Mouse (Mus musculus): ENCODE data around the gene Mansc4. TPM values are rescaled to one million over a fixed set of nuclear protein-coding genes. Genes with fewer than 3 reads are reported as not detected.

Gene Mansc4
- total and polyA plus RNA-seq, 2 experiments from 2014 or later, result 0.30 TPM; not detected in 1

DNA sequence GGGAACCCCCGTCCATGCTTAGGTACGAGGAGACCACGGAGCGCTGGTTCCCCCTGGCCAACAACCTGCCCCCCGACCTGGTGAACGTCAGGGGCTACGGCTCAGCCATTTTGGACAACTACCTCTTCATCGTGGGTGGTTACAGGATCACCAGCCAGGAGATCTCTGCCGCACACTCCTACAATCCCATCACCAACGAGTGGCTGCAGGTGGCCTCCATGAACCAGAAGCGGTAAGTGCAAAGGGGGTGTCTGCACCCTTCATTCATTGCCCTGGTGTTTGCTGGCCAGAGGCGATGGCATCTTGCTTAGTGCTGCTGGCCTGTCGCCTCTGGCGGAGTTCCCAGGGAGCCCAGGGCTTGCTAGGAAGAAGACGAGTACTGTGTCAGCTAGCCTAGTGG lies 5.3 kb upstream of the Mansc4 start:
- ATAC-seq (ENCODE audit: insufficient read depth, low read depth) (no peak), DNase-seq (ENCODE audit: low spot score) (no peak)
- Histone ChIP-seq H3K27ac (ENCODE audit: low read depth) (peak overlapping the region; percentile 76; the same call in 1 of the 2 replicates), H3K4me2 (ENCODE audit: low read depth, low read length) (peak overlapping the region; percentile 92), H3K9me3 (replicated peaks; ENCODE audit: control insufficient read depth, low read length) (no peaks in the 10 kb centered on the region), H3K4me1 (ENCODE audit: control insufficient read depth, insufficient read depth) (peaks cover 10% of the 10 kb centered on the region), H3K27me3 (ENCODE audit: control insufficient read depth, insufficient read depth, low read length) (no peaks in the 10 kb centered on the region), H3K4me3 (ENCODE audit: low read depth, low read length) (peak overlapping the region; percentile 86), H3K36me3 (replicated peaks; ENCODE audit: control insufficient read depth, insufficient read depth, low read length) (peaks cover 14% of the 10 kb centered on the region; the same call in 1 of the 2 replicates), H3K9ac (replicated peaks; ENCODE audit: low read depth, low read length) (peak overlapping the region; percentile 62)
- WGBS, result 2% methylated on average over 15 of the region's 15 CpGs
- no peak for TF ChIP-seq CTCF (IDR thresholded peaks at IDR 0.05; ENCODE audit: low read depth)

DNA sequence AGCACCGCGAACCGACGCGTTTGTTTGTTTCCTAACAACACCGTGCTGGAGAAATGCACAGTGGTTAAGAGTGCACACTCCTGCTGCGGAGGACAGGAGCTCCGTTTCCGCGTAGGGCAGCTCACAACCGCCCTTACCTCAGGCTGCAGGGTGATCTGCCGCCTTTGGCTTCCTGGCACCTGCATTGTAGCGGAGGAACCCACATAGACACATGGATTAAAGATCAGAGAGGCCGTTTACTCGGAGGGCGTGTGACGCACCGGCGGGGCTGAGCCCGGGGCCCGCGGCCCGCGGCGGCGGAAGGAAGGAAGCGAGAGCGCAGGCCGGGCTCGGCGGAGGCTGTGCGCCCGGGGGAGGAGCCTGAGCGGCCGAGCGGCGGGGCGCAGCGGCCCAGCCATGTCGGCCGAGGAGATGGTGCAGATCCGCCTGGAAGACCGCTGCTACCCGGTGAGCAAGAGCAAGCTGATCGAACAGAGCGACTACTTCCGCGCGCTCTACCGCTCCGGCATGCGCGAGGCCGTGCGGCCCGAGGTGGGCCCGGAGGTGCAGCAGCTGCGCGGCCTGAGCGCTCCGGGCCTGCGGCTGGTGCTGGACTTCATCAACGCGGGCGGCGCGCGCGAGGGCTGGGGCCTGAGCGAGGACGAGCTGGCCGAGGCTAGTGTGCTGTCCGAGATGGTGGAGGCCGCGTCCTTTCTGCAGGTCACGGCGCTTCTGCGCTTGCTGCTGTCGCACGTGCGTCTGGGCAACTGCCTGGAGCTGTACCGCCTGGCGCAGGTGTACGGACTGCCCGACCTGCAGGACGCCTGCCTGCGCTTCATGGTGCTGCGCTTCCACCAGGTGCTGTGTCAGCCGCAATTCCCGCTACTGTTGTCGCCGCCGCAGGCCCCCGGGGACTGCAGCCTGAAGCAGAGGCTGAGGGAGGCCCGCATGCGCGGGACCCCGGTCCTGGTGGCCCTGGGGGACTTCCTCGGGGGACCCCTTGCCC lies 4.6 kb upstream of the Mansc4 start, which contains the start of gene Klhl42:
Gene Klhl42 (plus strand): TSS at position 244 of the 985 bp plus-strand sequence.
- H3K9me3 ChIP-seq (replicated peaks; ENCODE audit: control insufficient read depth, low read length), result no peaks in the 10 kb centered on the region
- peak within 1 kb of the TSS; percentile 76 for H3K27ac ChIP-seq (ENCODE audit: low read depth)
- peak within 1 kb of the TSS; percentile 92 for H3K4me2 ChIP-seq (ENCODE audit: low read depth, low read length)
- peak within 1 kb of the TSS; percentile 62 for H3K9ac ChIP-seq (replicated peaks; ENCODE audit: low read depth, low read length)
- peak; percentile 92 for ATAC-seq (ENCODE audit: insufficient read depth, low read depth)
- WGBS, result under 1% methylated on average over 99 of the region's 99 CpGs
- TF ChIP-seq EP300 (IDR thresholded peaks at IDR 0.05; ENCODE audit: low read depth) (no peak), CTCF (IDR thresholded peaks at IDR 0.05; ENCODE audit: low read depth) (no peak)
- DNase-seq (ENCODE audit: low spot score), result peak; percentile 61
- peak within 1 kb of the TSS; percentile 86 for H3K4me3 ChIP-seq (ENCODE audit: low read depth, low read length)
- H3K4me1 ChIP-seq (ENCODE audit: control insufficient read depth, insufficient read depth), result peaks cover 16% of the 10 kb centered on the region
- H3K36me3 ChIP-seq (replicated peaks; ENCODE audit: control insufficient read depth, insufficient read depth, low read length), result peaks cover 14% of the 10 kb centered on the region; the same call in 1 of the 2 replicates
- no peaks in the 10 kb centered on the region for H3K27me3 ChIP-seq (ENCODE audit: control insufficient read depth, insufficient read depth, low read length)

DNA sequence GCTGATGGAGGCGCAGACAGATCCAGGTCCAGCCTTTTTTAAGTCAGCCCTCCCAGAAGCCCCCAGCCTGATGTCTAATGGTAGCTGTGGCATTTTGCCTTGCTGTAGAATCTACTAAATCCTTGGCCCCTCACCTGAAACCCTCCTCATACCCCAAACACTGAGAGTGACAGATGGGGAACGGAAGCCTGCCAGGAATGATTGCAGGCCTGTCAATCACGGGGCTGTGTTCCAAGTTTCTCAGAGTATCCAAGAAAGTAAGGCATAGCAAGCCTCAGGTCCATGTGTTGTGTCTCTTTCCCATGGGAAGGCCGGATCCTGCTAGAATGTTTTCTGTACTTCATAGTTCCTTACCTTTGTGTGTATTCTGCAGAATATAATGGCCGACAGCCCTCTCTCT lies 3.4 kb upstream of the Mansc4 start:
- Histone ChIP-seq H3K4me2 (ENCODE audit: low read depth, low read length) (peak overlapping the region; percentile 92; the same call in 1 of the 2 replicates), H3K9ac (replicated peaks; ENCODE audit: low read depth, low read length) (no peak overlapping the region), H3K9me3 (replicated peaks; ENCODE audit: control insufficient read depth, low read length) (no peaks in the 10 kb centered on the region), H3K36me3 (replicated peaks; ENCODE audit: control insufficient read depth, insufficient read depth, low read length) (0 out of 2 replicates have a peak, but pooled peaks cover 5% of the 10 kb centered on the region), H3K27ac (ENCODE audit: low read depth) (no peak overlapping the region), H3K27me3 (ENCODE audit: control insufficient read depth, insufficient read depth, low read length) (no peaks in the 10 kb centered on the region), H3K4me3 (ENCODE audit: low read depth, low read length) (no peak overlapping the region), H3K4me1 (ENCODE audit: control insufficient read depth, insufficient read depth) (peaks cover 18% of the 10 kb centered on the region)
- TF ChIP-seq CTCF (IDR thresholded peaks at IDR 0.05; ENCODE audit: low read depth) (no peak), EP300 (IDR thresholded peaks at IDR 0.05; ENCODE audit: low read depth) (no peak)
- DNase-seq (ENCODE audit: low spot score), result no peak
- no peak for ATAC-seq (ENCODE audit: insufficient read depth, low read depth)
- 79% methylated on average over 5 of the region's 5 CpGs for WGBS

- Histone ChIP-seq H3K36me3 (replicated peaks; ENCODE audit: control insufficient read depth, insufficient read depth, low read length) (no peaks in the 10 kb centered on the region), H3K4me2 (ENCODE audit: low read depth, low read length) (no peak overlapping the region), H3K4me1 (ENCODE audit: control insufficient read depth, insufficient read depth) (peaks cover 18% of the 10 kb centered on the region), H3K9ac (replicated peaks; ENCODE audit: low read depth, low read length) (no peak overlapping the region), H3K9me3 (replicated peaks; ENCODE audit: control insufficient read depth, low read length) (no peaks in the 10 kb centered on the region), H3K27me3 (ENCODE audit: control insufficient read depth, insufficient read depth, low read length) (no peaks in the 10 kb centered on the region), H3K27ac (ENCODE audit: low read depth) (no peak overlapping the region), H3K4me3 (ENCODE audit: low read depth, low read length) (no peak overlapping the region)
- no peak for TF ChIP-seq CTCF (IDR thresholded peaks at IDR 0.05; ENCODE audit: low read depth)
- no peak for TF ChIP-seq EP300 (IDR thresholded peaks at IDR 0.05; ENCODE audit: low read depth)
- 83% methylated on average over 3 of the region's 3 CpGs for WGBS
- no peak for DNase-seq (ENCODE audit: low spot score)
- no peak for ATAC-seq (ENCODE audit: insufficient read depth, low read depth)
Observed at GRCm38 (mm10) chr6:147088517-147088916, 1.7 kb upstream of the Mansc4 start.

DNA sequence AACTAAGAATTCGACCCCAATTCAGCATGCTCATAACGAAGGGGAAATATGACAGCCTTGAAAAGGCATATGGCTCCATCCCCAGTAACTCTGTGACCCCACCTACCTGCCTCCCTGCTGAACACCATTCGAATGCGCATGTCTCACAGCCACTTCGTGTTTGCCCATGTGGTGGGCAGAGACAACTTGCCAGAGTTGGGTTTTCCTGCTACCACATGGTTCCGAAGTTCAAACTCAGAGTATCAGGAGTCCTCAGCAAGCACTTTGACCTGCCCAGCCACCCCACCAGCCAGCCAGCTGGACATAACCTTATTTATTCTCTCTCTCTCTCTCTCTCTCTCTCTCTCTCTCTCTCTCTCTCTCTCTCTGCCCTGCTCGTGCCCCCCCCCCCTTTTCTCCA lies 904 bp upstream of the Mansc4 start:
- Histone ChIP-seq H3K4me1 (ENCODE audit: control insufficient read depth, insufficient read depth) (peaks cover 17% of the 10 kb centered on the region), H3K9ac (replicated peaks; ENCODE audit: low read depth, low read length) (no peak overlapping the region), H3K27ac (ENCODE audit: low read depth) (no peak overlapping the region), H3K27me3 (ENCODE audit: control insufficient read depth, insufficient read depth, low read length) (no peaks in the 10 kb centered on the region), H3K9me3 (replicated peaks; ENCODE audit: control insufficient read depth, low read length) (no peaks in the 10 kb centered on the region), H3K36me3 (replicated peaks; ENCODE audit: control insufficient read depth, insufficient read depth, low read length) (no peaks in the 10 kb centered on the region), H3K4me2 (ENCODE audit: low read depth, low read length) (no peak overlapping the region), H3K4me3 (ENCODE audit: low read depth, low read length) (no peak overlapping the region)
- WGBS, result 72% methylated on average over 6 of the region's 7 CpGs
- no peak for DNase-seq (ENCODE audit: low spot score)
- no peak for ATAC-seq (ENCODE audit: insufficient read depth, low read depth)
- no peak for TF ChIP-seq EP300 (IDR thresholded peaks at IDR 0.05; ENCODE audit: low read depth)
- TF ChIP-seq CTCF (IDR thresholded peaks at IDR 0.05; ENCODE audit: low read depth), result no peak

Measured in heart, postnatal 0 days (tissue).